Mouse (Mus musculus): Measurements from ENCODE around the gene Bhlhe41.
A peak's percentile ranks its signal among the peaks of the same experiment; 100 is the strongest.

Bhlhe41 gene

DNA sequence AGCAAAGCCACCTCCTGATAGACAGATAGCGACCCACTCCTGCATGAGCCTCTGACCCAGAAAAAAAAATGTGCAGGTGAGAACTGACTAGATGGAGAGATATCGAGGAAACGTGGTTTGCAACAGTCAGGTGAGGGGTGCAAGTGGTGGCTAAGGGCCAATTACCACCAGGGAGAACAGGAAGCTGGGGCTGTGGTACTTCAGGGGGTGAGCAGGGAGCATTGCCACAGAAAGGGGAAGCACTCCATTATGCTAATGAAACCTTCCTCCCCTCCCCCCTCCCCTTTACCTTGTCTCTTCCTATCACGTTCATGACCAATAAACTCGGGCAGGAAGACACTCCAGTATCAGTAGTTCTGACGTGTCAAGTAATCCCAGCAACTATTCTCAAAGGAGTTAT, 30.0 kb downstream of the Bhlhe41 start:
- no peak for DNase-seq (ENCODE audit: low spot score)

- no peak for DNase-seq (ENCODE audit: low spot score)
Observed at GRCm38 (mm10) chr6:145832927-145833326, 32.4 kb downstream of the Bhlhe41 start.

DNA sequence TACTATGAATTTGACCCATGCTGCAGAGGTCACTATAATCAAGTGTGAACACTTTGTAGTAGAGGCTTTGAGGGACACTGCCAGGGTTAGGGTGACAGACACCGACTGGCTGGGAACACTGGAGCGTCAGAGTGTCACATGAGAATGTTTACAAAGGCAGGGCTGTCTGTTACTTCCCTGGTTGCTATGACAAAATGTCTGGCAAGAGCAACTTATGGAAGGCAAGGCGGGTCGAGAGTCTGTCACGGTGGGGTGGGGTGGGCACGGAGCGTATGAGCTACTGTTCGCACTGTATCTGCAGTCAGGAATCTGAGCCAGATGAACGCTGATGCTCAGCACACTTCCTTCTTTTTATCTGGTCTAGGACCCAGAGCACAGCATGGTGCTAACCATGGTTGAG, 34.7 kb downstream of the Bhlhe41 start:
- no peak for DNase-seq (ENCODE audit: low spot score)

- no peak for DNase-seq (ENCODE audit: low spot score)
Observed at GRCm38 (mm10) chr6:145830117-145830516, 35.2 kb downstream of the Bhlhe41 start.

GRCm38 (mm10) chr6:145829062-145829835, 36.1 kb downstream of the Bhlhe41 start:
- no peak for DNase-seq (ENCODE audit: low spot score)

- DNase-seq (ENCODE audit: low spot score), result no peak
Observed at GRCm38 (mm10) chr6:145826305-145826704, 39.1 kb downstream of the Bhlhe41 start.

DNA sequence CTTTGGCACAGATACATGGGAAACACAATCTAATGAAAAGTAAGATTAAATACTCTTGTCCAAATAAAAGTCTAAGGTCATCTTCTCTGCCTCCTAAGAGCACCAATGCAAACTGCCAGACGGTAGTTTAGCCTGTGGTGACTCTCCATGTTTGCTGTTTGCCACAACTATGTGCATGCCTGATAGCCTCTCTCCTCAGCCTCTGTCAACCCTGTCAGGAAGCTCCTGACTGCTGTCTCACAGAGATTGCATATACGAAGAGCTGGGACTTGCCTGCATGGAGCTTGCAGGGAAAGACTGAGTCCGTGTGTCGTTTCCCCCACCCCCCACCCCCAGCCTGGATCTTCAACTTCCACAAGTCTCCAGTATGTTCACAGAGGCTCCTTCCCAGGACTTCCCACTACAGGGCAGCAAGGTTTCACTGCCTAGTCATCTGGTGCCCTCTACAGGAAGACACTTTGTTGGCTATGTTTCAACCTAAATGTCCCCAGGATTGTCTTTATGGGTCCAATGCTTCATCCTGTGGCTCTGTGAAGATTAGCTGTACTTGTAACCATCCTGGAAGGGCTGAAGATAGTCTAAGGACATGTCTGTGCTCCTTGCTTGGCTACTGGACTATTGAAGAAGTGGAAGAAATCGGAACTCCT, 41.6 kb downstream of the Bhlhe41 start:
- DNase-seq (ENCODE audit: low spot score), result peak; percentile 45

GRCm38 (mm10) chr6:145823103-145823502, 42.3 kb downstream of the Bhlhe41 start:
- DNase-seq (ENCODE audit: low spot score), result peak; percentile 62

DNA sequence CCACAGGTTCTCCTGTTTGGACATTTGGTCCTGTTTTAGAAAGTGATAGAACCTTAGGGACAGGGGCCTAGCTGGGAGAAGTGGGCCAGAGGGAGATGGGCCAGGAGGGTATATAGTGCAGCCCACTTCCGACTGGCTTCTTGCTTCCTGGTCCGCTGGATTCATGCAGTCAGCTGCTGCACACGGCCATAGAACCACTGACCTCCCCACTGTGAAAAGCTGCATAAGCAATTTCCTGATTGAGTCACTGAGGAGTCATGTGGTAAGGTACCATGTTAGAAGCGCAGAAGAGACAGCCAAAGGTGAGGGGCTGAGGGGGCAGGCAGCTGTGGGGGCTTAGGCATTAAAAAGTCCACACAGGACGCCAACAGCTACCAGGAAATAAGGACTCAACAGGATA, 43.1 kb downstream of the Bhlhe41 start:
- DNase-seq (ENCODE audit: low spot score), result no peak

DNA sequence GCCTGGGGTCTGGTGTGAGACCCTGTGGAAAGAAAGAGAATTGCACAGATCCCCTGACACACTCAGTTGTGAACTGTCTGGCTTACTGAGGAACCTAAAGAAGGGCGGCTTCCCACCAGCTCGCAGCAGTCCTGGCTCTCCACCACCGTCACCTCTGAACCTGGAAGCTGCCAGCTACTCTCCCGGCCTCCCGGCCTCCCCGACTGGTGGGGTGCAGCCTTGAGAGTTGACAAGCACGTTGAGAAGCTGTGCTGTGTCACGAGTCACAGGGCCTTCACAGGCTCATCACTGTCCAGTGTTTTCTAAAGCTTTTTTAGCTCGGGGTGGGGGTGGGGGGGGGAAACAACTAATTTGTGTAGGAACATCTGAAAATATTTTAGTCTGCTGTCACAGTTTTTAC, 46.2 kb downstream of the Bhlhe41 start:
- DNase-seq (ENCODE audit: low spot score), result no peak

DNA sequence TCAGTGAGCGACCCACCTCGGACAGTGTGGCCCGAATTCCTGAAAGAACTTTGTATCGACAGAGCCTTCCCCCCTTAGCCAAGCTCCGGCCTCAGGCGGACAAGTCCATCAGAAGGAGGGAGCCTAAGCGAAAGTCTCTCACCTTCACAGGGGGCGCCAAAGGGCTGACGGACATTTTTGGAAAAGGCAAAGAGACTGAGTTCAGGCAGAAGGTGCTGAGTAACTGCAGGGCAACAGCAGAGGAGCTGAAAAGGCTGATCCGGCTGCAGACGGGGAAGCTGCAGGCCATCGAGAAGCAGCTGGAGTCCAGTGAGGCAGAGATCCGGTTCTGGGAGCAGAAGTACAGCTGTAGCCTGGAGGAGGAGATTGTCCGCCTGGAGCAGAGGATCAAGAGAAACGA, 50.2 kb downstream of the Bhlhe41 start:
- DNase-seq (ENCODE audit: low spot score), result no peak

DNA sequence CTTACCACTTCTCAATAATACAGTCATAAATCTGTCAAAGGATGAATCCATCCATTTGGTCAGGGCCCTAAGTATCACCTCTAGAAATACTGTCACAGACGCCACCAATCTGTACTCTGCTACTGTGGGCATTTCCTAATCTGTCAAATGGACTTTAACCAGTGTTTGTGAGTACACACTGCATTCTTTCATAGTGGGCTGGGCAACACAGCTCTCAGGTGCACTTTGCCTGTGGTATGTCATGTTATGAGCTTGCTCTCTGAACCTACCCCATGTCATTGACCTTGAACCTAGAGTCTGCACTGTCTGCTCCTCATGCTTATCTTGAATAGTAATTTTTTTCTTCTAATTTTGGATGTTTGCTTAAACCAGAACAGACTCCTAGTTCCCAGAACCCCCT, 54.2 kb downstream of the Bhlhe41 start:
- DNase-seq (ENCODE audit: low spot score), result peak; percentile 46

GRCm38 (mm10) chr6:145810015-145810414, 55.3 kb downstream of the Bhlhe41 start:
- DNase-seq (ENCODE audit: low spot score), result no peak

DNA sequence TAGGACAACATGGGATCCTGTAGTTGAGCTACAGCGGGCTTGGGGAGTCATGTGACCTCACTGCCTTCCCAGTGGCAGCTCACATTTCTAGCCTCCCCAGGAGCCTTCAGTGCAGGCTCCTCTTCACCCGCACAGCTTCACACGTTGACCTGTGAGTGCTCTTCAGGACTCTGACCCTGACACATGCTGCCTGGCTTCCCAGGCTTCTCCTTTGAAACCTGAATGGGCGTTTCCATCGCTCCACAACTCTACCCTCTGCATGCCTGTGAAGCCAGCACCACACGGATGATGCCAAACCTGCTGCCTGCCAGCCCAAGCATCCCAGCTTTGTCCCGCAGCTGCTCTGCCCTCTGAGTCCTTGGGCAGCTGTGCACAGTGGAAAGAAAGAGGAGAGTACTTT, 55.8 kb downstream of the Bhlhe41 start:
- peak; percentile 27 for DNase-seq (ENCODE audit: low spot score)

All from yolk sac, embryonic 10.5 days (tissue).